Mouse (Mus musculus): ENCODE measurements around the gene Eefsec.

DNA sequence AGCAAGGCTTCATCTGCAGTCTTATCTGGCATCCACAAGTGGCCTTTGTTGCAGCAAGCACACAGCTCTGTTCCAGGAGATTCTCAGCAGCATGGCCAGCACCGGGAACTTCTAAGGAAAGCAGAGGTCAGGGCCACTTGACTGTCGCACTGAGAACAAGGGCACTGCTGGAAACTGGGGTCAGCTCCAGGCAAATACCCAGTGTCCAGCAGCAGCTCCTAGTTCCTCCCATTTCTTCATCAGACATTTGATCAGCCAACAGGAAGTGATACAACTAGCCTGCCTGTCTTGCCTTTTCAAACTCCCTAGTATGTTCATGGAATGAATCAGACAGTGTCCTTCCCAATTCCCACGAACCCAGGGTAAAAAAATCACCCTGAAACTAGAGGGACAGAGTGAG, 66.6 kb downstream of the Eefsec start:
- no peak for TF ChIP-seq GATA1 (IDR thresholded peaks at IDR 0.05; ENCODE audit: low read length)
- TF ChIP-seq TAL1 (IDR thresholded peaks at IDR 0.05; ENCODE audit: low read length): no peak

Data from erythroblast, embryonic 14.5 days (primary cell).